Mouse (Mus musculus): ENCODE data around the gene Pakap. TPM values are rescaled to one million over a fixed set of nuclear protein-coding genes. Genes with fewer than 3 reads are reported as not detected.

The Pakap gene
- polyA plus RNA-seq, 1 experiment from 2014 or later = 40.4 TPM

- no peak overlapping the region for H3K4me2 ChIP-seq
- 86% methylated on average over 11 of the region's 11 CpGs for WGBS
- H3K4me3 ChIP-seq (replicated peaks) = no peak overlapping the region
Measured at GRCm38 (mm10) chr4:57783853-57784600, 216.0 kb downstream of the Pakap start.

GRCm38 (mm10) chr4:57788709-57789108 lies 220.7 kb downstream of the Pakap start:
- H3K4me1 ChIP-seq (replicated peaks) = no peaks in the 10 kb centered on the region
- H3K4me3 ChIP-seq (replicated peaks) = no peak overlapping the region
- no peak for ATAC-seq (ENCODE audit: insufficient number of reproducible peaks, insufficient read depth, low FRiP score, low TSS enrichment, low read depth)
- no peak overlapping the region for H3K27ac ChIP-seq
- WGBS = 59% methylated on average over 5 of the region's 5 CpGs
- peaks cover 7% of the 10 kb centered on the region for H3K27me3 ChIP-seq
- no peak overlapping the region for H3K9ac ChIP-seq (replicated peaks)
- H3K9me3 ChIP-seq = no peaks in the 10 kb centered on the region
- H3K36me3 ChIP-seq = no peaks in the 10 kb centered on the region
- H3K4me2 ChIP-seq = no peak overlapping the region

More at GRCm38 (mm10) chr4:57783853-57784600, 216.0 kb downstream of the Pakap start:
- no peak overlapping the region for H3K9ac ChIP-seq (replicated peaks)
- ATAC-seq (ENCODE audit: insufficient number of reproducible peaks, insufficient read depth, low FRiP score, low TSS enrichment, low read depth) = no peak
- peaks cover 32% of the 10 kb centered on the region for H3K4me1 ChIP-seq (replicated peaks)
- no peaks in the 10 kb centered on the region for H3K36me3 ChIP-seq
- H3K27ac ChIP-seq = no peak overlapping the region
- no peaks in the 10 kb centered on the region for H3K9me3 ChIP-seq
- peaks cover 27% of the 10 kb centered on the region for H3K27me3 ChIP-seq

- ATAC-seq (ENCODE audit: insufficient number of reproducible peaks, insufficient read depth, low FRiP score, low TSS enrichment, low read depth) = no peak
- Histone ChIP-seq H3K4me1 (replicated peaks) (peaks cover 3% of the 10 kb centered on the region), H3K4me3 (replicated peaks) (no peak overlapping the region), H3K27me3 (peaks cover 3% of the 10 kb centered on the region), H3K4me2 (no peak overlapping the region), H3K27ac (no peak overlapping the region), H3K36me3 (no peaks in the 10 kb centered on the region), H3K9me3 (no peaks in the 10 kb centered on the region), H3K9ac (replicated peaks) (no peak overlapping the region)
Measured at GRCm38 (mm10) chr4:57789118-57789517, 221.1 kb downstream of the Pakap start.

GRCm38 (mm10) chr4:57793989-57794388 lies 226.0 kb downstream of the Pakap start:
- peaks cover 15% of the 10 kb centered on the region for H3K4me1 ChIP-seq (replicated peaks)
- no peak overlapping the region for H3K27ac ChIP-seq
- WGBS = 75% methylated on average over 8 of the region's 8 CpGs
- no peak overlapping the region for H3K4me2 ChIP-seq
- no peak for ATAC-seq (ENCODE audit: insufficient number of reproducible peaks, insufficient read depth, low FRiP score, low TSS enrichment, low read depth)
- H3K4me3 ChIP-seq (replicated peaks) = no peak overlapping the region
- no peaks in the 10 kb centered on the region for H3K27me3 ChIP-seq
- no peak overlapping the region for H3K9ac ChIP-seq (replicated peaks)
- H3K36me3 ChIP-seq = no peaks in the 10 kb centered on the region
- H3K9me3 ChIP-seq = no peaks in the 10 kb centered on the region

GRCm38 (mm10) chr4:57794547-57794946 lies 226.6 kb downstream of the Pakap start:
- Histone ChIP-seq H3K4me1 (replicated peaks) (peaks cover 15% of the 10 kb centered on the region), H3K9me3 (no peaks in the 10 kb centered on the region), H3K9ac (replicated peaks) (no peak overlapping the region), H3K27me3 (no peaks in the 10 kb centered on the region), H3K4me2 (no peak overlapping the region), H3K4me3 (replicated peaks) (no peak overlapping the region), H3K36me3 (no peaks in the 10 kb centered on the region), H3K27ac (0 out of 2 replicates have a peak overlapping the region, but pooled peaks have one; percentile 20)
- WGBS = 21% methylated on average over 3 of the region's 3 CpGs
- no peak for ATAC-seq (ENCODE audit: insufficient number of reproducible peaks, insufficient read depth, low FRiP score, low TSS enrichment, low read depth)

- 82% methylated on average over 9 of the region's 9 CpGs for WGBS
- Histone ChIP-seq H3K9ac (replicated peaks) (no peak overlapping the region), H3K27ac (no peak overlapping the region), H3K4me2 (no peak overlapping the region), H3K36me3 (no peaks in the 10 kb centered on the region), H3K9me3 (no peaks in the 10 kb centered on the region), H3K4me1 (replicated peaks) (peaks cover 15% of the 10 kb centered on the region), H3K4me3 (replicated peaks) (no peak overlapping the region), H3K27me3 (no peaks in the 10 kb centered on the region)
- ATAC-seq (ENCODE audit: insufficient number of reproducible peaks, insufficient read depth, low FRiP score, low TSS enrichment, low read depth) = no peak
Measured at GRCm38 (mm10) chr4:57797548-57798285, 229.7 kb downstream of the Pakap start.

- H3K27ac ChIP-seq = no peak overlapping the region
- no peak overlapping the region for H3K4me2 ChIP-seq
- no peaks in the 10 kb centered on the region for H3K36me3 ChIP-seq
- H3K9me3 ChIP-seq = no peaks in the 10 kb centered on the region
- no peak overlapping the region; the same call in 1 of the 2 replicates for H3K9ac ChIP-seq (replicated peaks)
- H3K27me3 ChIP-seq = no peaks in the 10 kb centered on the region
- WGBS = 62% methylated on average over 10 of the region's 10 CpGs
- no peak overlapping the region for H3K4me3 ChIP-seq (replicated peaks)
- ATAC-seq (ENCODE audit: insufficient number of reproducible peaks, insufficient read depth, low FRiP score, low TSS enrichment, low read depth) = no peak; the same call in 1 of the 2 replicates
- H3K4me1 ChIP-seq (replicated peaks) = peaks cover 15% of the 10 kb centered on the region
Measured at GRCm38 (mm10) chr4:57798286-57799018, 230.5 kb downstream of the Pakap start.

- H3K36me3 ChIP-seq = no peaks in the 10 kb centered on the region
- no peak overlapping the region for H3K27ac ChIP-seq
- H3K9me3 ChIP-seq = no peaks in the 10 kb centered on the region
- H3K4me3 ChIP-seq (replicated peaks) = no peak overlapping the region
- H3K4me1 ChIP-seq (replicated peaks) = peaks cover 10% of the 10 kb centered on the region
- H3K9ac ChIP-seq (replicated peaks) = no peak overlapping the region
- H3K27me3 ChIP-seq = no peaks in the 10 kb centered on the region
- 65% methylated on average over 1 of the region's 1 CpGs for WGBS
- ATAC-seq (ENCODE audit: insufficient number of reproducible peaks, insufficient read depth, low FRiP score, low TSS enrichment, low read depth) = no peak
- H3K4me2 ChIP-seq = no peak overlapping the region
Measured at GRCm38 (mm10) chr4:57799297-57799696, 231.3 kb downstream of the Pakap start.

GRCm38 (mm10) chr4:57801239-57801638 lies 233.3 kb downstream of the Pakap start:
- no peaks in the 10 kb centered on the region for H3K9me3 ChIP-seq
- no peaks in the 10 kb centered on the region for H3K4me1 ChIP-seq (replicated peaks)
- WGBS = 65% methylated on average over 7 of the region's 7 CpGs
- H3K9ac ChIP-seq (replicated peaks) = no peak overlapping the region
- no peak overlapping the region for H3K4me3 ChIP-seq (replicated peaks)
- H3K27ac ChIP-seq = no peak overlapping the region
- no peak for ATAC-seq (ENCODE audit: insufficient number of reproducible peaks, insufficient read depth, low FRiP score, low TSS enrichment, low read depth)
- no peak overlapping the region for H3K4me2 ChIP-seq
- no peaks in the 10 kb centered on the region for H3K27me3 ChIP-seq
- no peaks in the 10 kb centered on the region for H3K36me3 ChIP-seq

GRCm38 (mm10) chr4:57801986-57802385 lies 234.0 kb downstream of the Pakap start:
- ATAC-seq (ENCODE audit: insufficient number of reproducible peaks, insufficient read depth, low FRiP score, low TSS enrichment, low read depth) = no peak
- Histone ChIP-seq H3K27ac (no peak overlapping the region), H3K4me3 (replicated peaks) (no peak overlapping the region), H3K9ac (replicated peaks) (no peak overlapping the region), H3K27me3 (no peaks in the 10 kb centered on the region), H3K36me3 (no peaks in the 10 kb centered on the region), H3K9me3 (no peaks in the 10 kb centered on the region), H3K4me2 (no peak overlapping the region), H3K4me1 (replicated peaks) (no peaks in the 10 kb centered on the region)
- WGBS = 88% methylated on average over 5 of the region's 5 CpGs

GRCm38 (mm10) chr4:57802411-57802810 lies 234.4 kb downstream of the Pakap start:
- no peaks in the 10 kb centered on the region for H3K9me3 ChIP-seq
- H3K36me3 ChIP-seq = no peaks in the 10 kb centered on the region
- 90% methylated on average over 3 of the region's 3 CpGs for WGBS
- no peak overlapping the region for H3K4me3 ChIP-seq (replicated peaks)
- H3K27ac ChIP-seq = no peak overlapping the region
- no peak for ATAC-seq (ENCODE audit: insufficient number of reproducible peaks, insufficient read depth, low FRiP score, low TSS enrichment, low read depth)
- H3K27me3 ChIP-seq = no peaks in the 10 kb centered on the region
- H3K4me1 ChIP-seq (replicated peaks) = no peaks in the 10 kb centered on the region
- H3K4me2 ChIP-seq = no peak overlapping the region
- no peak overlapping the region for H3K9ac ChIP-seq (replicated peaks)
